Mouse (Mus musculus) heart, embryonic 11.5 days (tissue): ENCODE data around the gene Hnmt. TPM values are rescaled to one million over a fixed set of nuclear protein-coding genes. Genes with fewer than 3 reads are reported as not detected.

Experiments
- ATAC-seq: fragments of 200-750 bp; cut with Nextera tagmentation; replicated peaks from 2 replicates; pipeline ENCODE4 v1.8.0; 2017; ENCODE audit warnings: moderate library complexity; ENCODE audit not compliant: insufficient number of reproducible peaks, low FRiP score, low TSS enrichment
- H3K27ac ChIP-seq: fragments of 300-500 bp; sonication (generic); 2 replicates; pipeline ENCODE4 v1.5.1; 2014; ENCODE audit warnings: mild to moderate bottlenecking, low read depth, low read length
- H3K27me3 ChIP-seq: fragments of 300-500 bp; sonication (generic); 2 replicates; pipeline ENCODE4 v1.6.1; 2014; ENCODE audit warnings: mild to moderate bottlenecking, low read length, mixed read lengths; ENCODE audit not compliant: control insufficient read depth, insufficient read depth
- H3K36me3 ChIP-seq: fragments of 300-500 bp; sonication (generic); 2 replicates; pipeline ENCODE4 v1.6.1; 2014; ENCODE audit warnings: mild to moderate bottlenecking, low read length, moderate library complexity, mixed read lengths; ENCODE audit not compliant: control insufficient read depth, insufficient read depth
- H3K4me1 ChIP-seq: fragments of 300-500 bp; sonication (generic); 2 replicates; pipeline ENCODE4 v1.6.1; 2014; ENCODE audit warnings: low read length; ENCODE audit not compliant: control insufficient read depth, insufficient read depth
- H3K4me2 ChIP-seq: fragments of 300-500 bp; sonication (generic); 2 replicates; pipeline ENCODE4 v1.6.1; 2014; ENCODE audit warnings: mild to moderate bottlenecking, moderate library complexity
- H3K4me3 ChIP-seq: fragments of 300-500 bp; sonication (generic); 2 replicates; pipeline ENCODE4 v1.5.1; 2014; ENCODE audit warnings: low read depth, low read length
- H3K9ac ChIP-seq: fragments of 300-500 bp; sonication (generic); 2 replicates; pipeline ENCODE4 v1.6.1; 2014; ENCODE audit warnings: mild to moderate bottlenecking, low read depth, low read length, moderate library complexity
- H3K9me3 ChIP-seq: fragments of 300-500 bp; sonication (generic); replicated peaks from 2 replicates; pipeline ENCODE4 v1.6.1; 2016; ENCODE audit warnings: low read length; ENCODE audit not compliant: control insufficient read depth
- whole genome bisulfite sequencing: fragments of 180-500 bp; shearing (Covaris S2); extraction: QIAGEN DNeasy Blood & Tissue Kit; methylation state at CpG from one replicate; pipeline ENCODE4 v1.1.7; 2014; ENCODE audit not compliant: insufficient replicate concordance; 5-methylcytosine and 5-hydroxymethylcytosine counted together
- polyA plus RNA-seq: library from polyadenylated mRNA; unstranded; fragments of >200 nt; fragmentation: Nextera tagmentation; extraction: Ambion mirVana; gene quantifications from 2 replicates; pipeline ENCODE4 v1.2.1, GENCODE M21; 2014

Hnmt gene
- 3.6 and 5.7 TPM in 2 replicates for polyA plus RNA-seq

GRCm38 (mm10) chr2:24049344-24049990 lies at the start of gene Hnmt:
Gene Hnmt (minus strand): TSS chr2:24049394.
- WGBS = 46% methylated on average over 7 of the region's 7 CpGs
- Histone ChIP-seq H3K4me2 (peak within 1 kb of the TSS; percentile 61), H3K9ac (peak within 1 kb of the TSS; percentile 59), H3K36me3 (no peaks in the 10 kb centered on the region), H3K4me3 (peak within 1 kb of the TSS; percentile 39), H3K4me1 (no peaks in the 10 kb centered on the region), H3K27ac (no peak within 1 kb of the TSS), H3K9me3 (no peaks in the 10 kb centered on the region), H3K27me3 (no peaks in the 10 kb centered on the region)
- no peak for ATAC-seq

GRCm38 (mm10) chr2:24096495-24096894 lies 47.3 kb upstream of the Hnmt start, which contains the start of gene Tbpl2:
Gene Tbpl2 (minus strand): TSS chr2:24096595.
- ATAC-seq = no peak
- Histone ChIP-seq H3K36me3 (no peaks in the 10 kb centered on the region), H3K4me2 (no peak within 1 kb of the TSS), H3K27me3 (no peaks in the 10 kb centered on the region), H3K27ac (no peak within 1 kb of the TSS), H3K4me1 (no peaks in the 10 kb centered on the region), H3K9ac (no peak within 1 kb of the TSS), H3K9me3 (no peaks in the 10 kb centered on the region), H3K4me3 (no peak within 1 kb of the TSS)
- 61% methylated on average over 4 of the region's 4 CpGs for WGBS

DNA sequence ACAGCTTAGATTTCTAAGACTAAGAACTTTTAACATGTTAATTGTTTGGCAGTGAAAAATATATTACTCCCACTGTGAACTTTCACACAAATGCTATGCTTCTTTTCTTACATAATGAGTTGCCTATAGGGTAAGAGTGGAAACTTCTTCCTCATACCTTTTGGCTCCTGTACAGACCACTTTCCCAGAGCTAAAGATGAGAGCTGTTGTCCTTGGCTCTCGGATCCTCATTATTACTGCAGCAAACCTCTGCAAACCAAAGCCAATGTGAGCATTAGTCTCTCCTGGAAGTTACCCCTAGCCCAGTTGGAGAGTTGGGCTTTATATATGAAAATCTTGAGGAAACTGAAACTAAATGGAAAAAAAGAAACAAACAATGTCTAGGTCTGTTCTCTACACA lies 41.7 kb upstream of the Hnmt start:
- 70% methylated on average over 1 of the region's 1 CpGs for WGBS
- Histone ChIP-seq H3K9ac (no peak overlapping the region), H3K4me1 (no peaks in the 10 kb centered on the region), H3K27ac (no peak overlapping the region), H3K27me3 (no peaks in the 10 kb centered on the region), H3K36me3 (no peaks in the 10 kb centered on the region), H3K4me3 (no peak overlapping the region), H3K9me3 (no peaks in the 10 kb centered on the region), H3K4me2 (no peak overlapping the region)
- ATAC-seq = no peak

- no peak for ATAC-seq
- WGBS = 82% methylated on average over 3 of the region's 3 CpGs
- Histone ChIP-seq H3K27me3 (no peaks in the 10 kb centered on the region), H3K4me3 (no peak overlapping the region), H3K4me1 (no peaks in the 10 kb centered on the region), H3K9ac (no peak overlapping the region), H3K36me3 (no peaks in the 10 kb centered on the region), H3K9me3 (no peaks in the 10 kb centered on the region), H3K27ac (no peak overlapping the region), H3K4me2 (no peak overlapping the region)
Measured at GRCm38 (mm10) chr2:24050459-24050858, 1.3 kb upstream of the Hnmt start.

DNA sequence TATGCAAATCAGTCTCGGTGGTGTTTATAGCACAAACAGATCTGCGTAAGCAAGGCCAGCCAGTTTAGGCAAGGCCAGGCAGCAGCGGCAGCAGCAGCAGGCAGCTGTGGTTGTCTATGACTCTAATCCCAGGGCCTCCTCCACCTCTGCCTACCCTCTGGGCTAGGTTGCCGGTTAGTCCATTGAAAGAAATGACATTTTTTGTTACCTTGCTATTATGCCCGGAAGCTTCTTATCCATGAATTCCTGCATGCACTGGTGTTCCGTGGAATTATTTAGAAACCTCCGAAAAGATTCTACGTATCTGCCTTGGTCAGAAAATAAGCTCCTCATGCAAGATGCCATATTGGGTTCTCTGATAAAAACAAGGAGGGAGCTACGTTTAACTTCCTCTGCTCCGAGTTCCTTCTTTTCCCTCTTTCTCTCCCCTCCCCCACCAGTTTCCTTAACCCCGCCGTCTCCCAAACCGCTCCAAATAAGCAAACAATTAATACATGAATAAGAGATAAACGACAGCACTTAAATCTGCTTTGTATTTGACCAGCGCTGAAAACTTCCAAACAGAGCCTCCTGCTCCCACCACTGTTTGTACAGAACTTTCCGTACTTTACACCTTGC lies 605 bp downstream of the Hnmt start:
- H3K27ac ChIP-seq = no peak overlapping the region
- H3K4me2 ChIP-seq = peak overlapping the region; percentile 61
- H3K27me3 ChIP-seq = no peaks in the 10 kb centered on the region
- H3K4me1 ChIP-seq = no peaks in the 10 kb centered on the region
- ATAC-seq = no peak
- peak overlapping the region; percentile 59 for H3K9ac ChIP-seq
- H3K4me3 ChIP-seq = peak overlapping the region; percentile 39
- no peaks in the 10 kb centered on the region for H3K9me3 ChIP-seq
- WGBS = 16% methylated on average over 16 of the region's 16 CpGs
- H3K36me3 ChIP-seq = no peaks in the 10 kb centered on the region

DNA sequence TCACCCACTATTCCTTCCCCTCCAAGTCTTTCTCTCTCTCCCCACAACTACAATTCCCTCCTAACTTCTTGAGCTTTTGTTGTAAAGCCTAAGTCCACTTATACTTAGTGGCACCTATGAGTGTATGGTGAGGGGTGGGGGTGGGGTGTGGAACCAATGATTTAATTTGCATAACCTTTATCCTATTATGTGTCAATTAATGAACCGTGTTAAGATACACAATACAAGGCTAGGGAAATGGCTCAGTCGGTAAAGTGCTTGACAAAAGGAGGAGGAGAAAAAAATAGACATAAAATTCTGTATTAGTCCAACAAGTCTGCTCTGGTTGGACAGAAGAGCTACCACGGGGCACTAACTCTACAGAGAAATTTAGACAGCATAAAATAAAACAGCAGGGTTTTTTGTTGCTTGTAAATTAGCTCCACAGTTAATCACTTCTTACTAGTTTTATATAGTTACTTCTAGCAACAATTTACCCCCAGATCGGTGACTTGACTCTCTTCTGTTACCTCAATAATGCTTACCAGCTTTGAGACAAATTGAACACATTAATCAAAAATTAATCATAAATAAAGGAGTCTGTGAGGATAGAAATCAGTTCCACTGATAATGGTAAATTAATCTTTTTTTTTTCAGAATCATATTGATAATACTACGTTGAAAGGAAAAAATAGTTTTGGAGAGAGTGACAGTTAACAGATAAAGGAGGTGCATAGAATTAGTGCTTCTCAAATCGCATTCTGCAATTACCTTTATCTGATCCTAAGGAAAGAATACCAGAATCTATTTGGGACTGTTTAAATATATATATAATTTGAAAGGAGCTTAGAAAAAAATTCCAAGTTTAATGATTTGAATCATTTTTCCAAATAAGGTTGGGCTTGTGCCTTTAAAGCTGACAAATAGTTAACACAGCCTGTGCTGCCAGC lies 1.4 kb downstream of the Hnmt start:
- peak overlapping the region; percentile 39 for H3K4me3 ChIP-seq
- peak overlapping the region; percentile 61 for H3K4me2 ChIP-seq
- H3K4me1 ChIP-seq = no peaks in the 10 kb centered on the region
- 64% methylated on average over 6 of the region's 6 CpGs for WGBS
- H3K27ac ChIP-seq = no peak overlapping the region
- no peak for ATAC-seq
- no peaks in the 10 kb centered on the region for H3K36me3 ChIP-seq
- H3K9ac ChIP-seq = peak overlapping the region; percentile 59
- no peaks in the 10 kb centered on the region for H3K9me3 ChIP-seq
- no peaks in the 10 kb centered on the region for H3K27me3 ChIP-seq

DNA sequence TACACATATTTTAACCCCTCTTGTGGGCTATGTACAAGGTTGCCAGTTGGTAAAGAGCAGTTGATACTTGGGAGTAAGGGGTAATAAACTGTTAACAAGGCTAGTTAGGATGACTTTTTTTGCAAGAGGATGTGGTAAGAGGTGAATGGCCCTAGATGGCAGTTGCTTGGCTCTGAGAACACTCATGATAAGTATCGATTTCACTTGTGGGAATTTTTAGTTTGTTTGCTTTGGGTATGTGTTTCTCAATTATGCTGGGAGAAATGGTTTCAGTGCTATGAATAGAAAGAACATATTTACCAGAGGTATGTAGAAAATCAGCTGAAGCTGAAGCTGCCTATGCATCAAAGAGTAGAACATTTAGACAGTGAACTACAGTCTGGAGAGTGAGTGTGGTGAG lies 6.3 kb downstream of the Hnmt start:
- WGBS = 89% methylated on average over 1 of the region's 1 CpGs
- H3K9me3 ChIP-seq = no peaks in the 10 kb centered on the region
- no peak overlapping the region for H3K9ac ChIP-seq
- H3K4me1 ChIP-seq = no peaks in the 10 kb centered on the region
- no peak overlapping the region for H3K4me2 ChIP-seq
- H3K27ac ChIP-seq = no peak overlapping the region
- no peaks in the 10 kb centered on the region for H3K36me3 ChIP-seq
- ATAC-seq = no peak
- H3K27me3 ChIP-seq = no peaks in the 10 kb centered on the region
- no peak overlapping the region for H3K4me3 ChIP-seq

DNA sequence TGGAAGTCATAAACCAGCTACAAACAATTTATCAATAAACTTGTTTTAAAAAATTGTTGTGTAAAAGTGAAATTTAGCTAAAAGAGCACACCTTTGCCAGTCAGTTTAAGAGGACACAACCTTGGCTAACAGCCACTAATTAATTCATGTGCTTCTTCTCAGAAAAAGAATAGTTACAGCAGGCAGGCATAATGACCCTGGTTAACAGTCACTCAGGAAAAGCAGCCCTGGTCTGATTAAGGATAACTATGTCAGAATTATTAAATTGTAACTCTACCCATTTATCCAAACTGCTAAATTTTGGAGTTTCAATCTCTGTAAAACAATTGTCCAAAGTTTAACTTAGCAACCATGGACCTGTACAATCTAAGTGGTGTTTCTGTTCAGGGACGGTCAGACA lies 8.7 kb downstream of the Hnmt start:
- Histone ChIP-seq H3K9me3 (no peaks in the 10 kb centered on the region), H3K27me3 (no peaks in the 10 kb centered on the region), H3K36me3 (no peaks in the 10 kb centered on the region), H3K9ac (no peak overlapping the region), H3K4me1 (no peaks in the 10 kb centered on the region), H3K4me2 (no peak overlapping the region), H3K4me3 (no peak overlapping the region), H3K27ac (no peak overlapping the region)
- 90% methylated on average over 1 of the region's 1 CpGs for WGBS
- ATAC-seq = no peak
